Mouse (Mus musculus): Measurements from ENCODE around the gene Cd6. TPM values are rescaled to one million over a fixed set of nuclear protein-coding genes. Genes with fewer than 3 reads are reported as not detected.
A peak's percentile ranks its signal among the peaks of the same experiment; 100 is the strongest.

The Cd6 gene
- polyA plus RNA-seq, 3 experiments from 2014 or later = 356 to 569 (median 520) TPM

- ATAC-seq = no peak
These were observed 68.0 kb downstream of the Cd6 start for GRCm38 (mm10) chr19:10761794-10762415.

GRCm38 (mm10) chr19:10759983-10760831, 69.7 kb downstream of the Cd6 start:
- ATAC-seq = no peak

GRCm38 (mm10) chr19:10759525-10759924, 70.3 kb downstream of the Cd6 start:
- no peak for ATAC-seq

GRCm38 (mm10) chr19:10758708-10759107, 71.2 kb downstream of the Cd6 start:
- no peak for ATAC-seq

- ATAC-seq = no peak
These were observed 72.3 kb downstream of the Cd6 start for GRCm38 (mm10) chr19:10757526-10757925.

GRCm38 (mm10) chr19:10757125-10757524, 72.7 kb downstream of the Cd6 start:
- ATAC-seq = peak; percentile 78

GRCm38 (mm10) chr19:10752646-10753045, 77.2 kb downstream of the Cd6 start:
- ATAC-seq = no peak

- no peak for ATAC-seq
These were observed 77.8 kb downstream of the Cd6 start for GRCm38 (mm10) chr19:10752106-10752505.

GRCm38 (mm10) chr19:10751607-10752006, 78.3 kb downstream of the Cd6 start:
- ATAC-seq = peak; percentile 26

- no peak for ATAC-seq
These were observed 79.7 kb downstream of the Cd6 start for GRCm38 (mm10) chr19:10750161-10750560.

- no peak for ATAC-seq
These were observed 80.6 kb downstream of the Cd6 start for GRCm38 (mm10) chr19:10749295-10749694.

- no peak for ATAC-seq
These were observed 81.3 kb downstream of the Cd6 start for GRCm38 (mm10) chr19:10748401-10749102.

GRCm38 (mm10) chr19:10747718-10748117, 82.1 kb downstream of the Cd6 start:
- peak; percentile 81 for ATAC-seq

GRCm38 (mm10) chr19:10747182-10747581, 82.7 kb downstream of the Cd6 start:
- ATAC-seq = peak; percentile 51

- ATAC-seq = no peak
These were observed 87.3 kb downstream of the Cd6 start for GRCm38 (mm10) chr19:10742565-10742964.

GRCm38 (mm10) chr19:10742145-10742544, 87.7 kb downstream of the Cd6 start:
- ATAC-seq = peak; percentile 7

GRCm38 (mm10) chr19:10740641-10741440, 89.0 kb downstream of the Cd6 start:
- peak; percentile 38 for ATAC-seq

- no peak for ATAC-seq
These were observed 89.9 kb downstream of the Cd6 start for GRCm38 (mm10) chr19:10739916-10740315.
